Mouse (Mus musculus) forebrain, postnatal 0 days (tissue): ENCODE results near the gene Slc12a1. TPM values are rescaled to one million over a fixed set of nuclear protein-coding genes. Genes with fewer than 3 reads are reported as not detected.

ENCODE experiments used
- ATAC-seq: fragments of 200-750 bp; cut with Nextera tagmentation; 2 replicates; pipeline ENCODE4 v1.8.0; 2017; ENCODE audit warnings: mild to moderate bottlenecking, moderate library complexity
- DNase-seq: peaks from one replicate; pipeline ENCODE4 v3.0.0-alpha.2; 2015
- H3K27ac ChIP-seq: fragments of 300-500 bp; sonication (generic); 2 replicates; pipeline ENCODE4 v1.5.1; 2014; ENCODE audit warnings: low read depth, mild to moderate bottlenecking, antibody characterized with exemption, low read length, moderate library complexity, mixed read lengths
- H3K27me3 ChIP-seq: fragments of 300-500 bp; sonication (generic); 2 replicates; pipeline ENCODE4 v1.6.1; 2014; ENCODE audit warnings: mild to moderate bottlenecking, low read length, mixed read lengths; ENCODE audit not compliant: insufficient read depth
- H3K36me3 ChIP-seq: fragments of 300-500 bp; sonication (generic); 2 replicates; pipeline ENCODE4 v1.6.1; 2014; ENCODE audit warnings: mild to moderate bottlenecking, moderate library complexity; ENCODE audit not compliant: insufficient read depth
- H3K4me1 ChIP-seq: fragments of 300-500 bp; sonication (generic); 2 replicates; pipeline ENCODE4 v1.6.1; 2014; ENCODE audit warnings: antibody characterized with exemption; ENCODE audit not compliant: insufficient read depth
- H3K4me2 ChIP-seq: fragments of 300-500 bp; sonication (generic); 2 replicates; pipeline ENCODE4 v1.6.1; 2014; ENCODE audit warnings: low read depth, mild to moderate bottlenecking, moderate library complexity
- H3K4me3 ChIP-seq: fragments of 300-500 bp; sonication (generic); 2 replicates; pipeline ENCODE4 v1.5.1; 2014; ENCODE audit warnings: low read depth, low read length, mixed read lengths
- H3K9ac ChIP-seq: fragments of 300-500 bp; sonication (generic); 2 replicates; pipeline ENCODE4 v1.6.1; 2014; ENCODE audit warnings: mild to moderate bottlenecking
- H3K9me3 ChIP-seq: fragments of 300-500 bp; sonication (generic); 2 replicates; pipeline ENCODE4 v1.6.1; 2016; ENCODE audit warnings: low read length
- CTCF ChIP-seq: sonication (generic); IDR thresholded peaks from 2 replicates; pipeline ENCODE4 v1.5.1; 2016; ENCODE audit warnings: antibody characterized with exemption, control low read depth, low read depth
- WGBS: fragments of 180-500 bp; shearing (Covaris S2); extraction: QIAGEN DNeasy Blood & Tissue Kit; methylation state at CpG from one replicate; pipeline ENCODE4 v1.1.7; 2014; 5-methylcytosine and 5-hydroxymethylcytosine counted together
- polyA plus RNA-seq: library from polyadenylated mRNA; unstranded; fragments of >200 nt; fragmentation: Nextera tagmentation; extraction: Ambion mirVana; gene quantifications from 2 replicates; pipeline ENCODE4 v1.2.1, GENCODE M21; 2015
- total RNA-seq: library from RNA; depleted of rRNA; stranded (reverse); fragments of >200 nt; gene quantifications from 2 replicates; pipeline ENCODE4 v1.2.3, GENCODE M21; 2014

The Slc12a1 gene
- total and polyA plus RNA-seq, 2 experiments from 2014 or later, result 0.06 to 0.10 TPM

GRCm38 (mm10) chr2:125155504-125155903, 3.2 kb downstream of the Slc12a1 start:
- ATAC-seq (no peak), DNase-seq (no peak)
- Histone ChIP-seq H3K36me3 (no peaks in the 10 kb centered on the region), H3K9me3 (no peaks in the 10 kb centered on the region), H3K4me3 (no peak overlapping the region), H3K27me3 (no peaks in the 10 kb centered on the region), H3K4me2 (no peak overlapping the region), H3K4me1 (no peaks in the 10 kb centered on the region), H3K9ac (no peak overlapping the region), H3K27ac (no peak overlapping the region)
- TF ChIP-seq CTCF, result 0 out of 2 replicates have a peak, but pooled peaks have one; percentile 14
- 28% methylated on average over 2 of the region's 2 CpGs for WGBS

GRCm38 (mm10) chr2:125162012-125162470, 9.7 kb downstream of the Slc12a1 start:
- Histone ChIP-seq H3K4me2 (no peak overlapping the region), H3K9ac (no peak overlapping the region), H3K9me3 (no peaks in the 10 kb centered on the region), H3K27ac (no peak overlapping the region), H3K36me3 (no peaks in the 10 kb centered on the region), H3K4me1 (no peaks in the 10 kb centered on the region), H3K27me3 (no peaks in the 10 kb centered on the region), H3K4me3 (no peak overlapping the region)
- no peak for TF ChIP-seq CTCF
- no peak for DNase-seq
- ATAC-seq, result no peak
- WGBS, result 36% methylated on average over 4 of the region's 4 CpGs

GRCm38 (mm10) chr2:125178225-125178798, 26.0 kb downstream of the Slc12a1 start:
- 56% methylated on average over 7 of the region's 7 CpGs for WGBS
- no peaks in the 10 kb centered on the region for H3K36me3 ChIP-seq
- peak; percentile 86 for DNase-seq
- H3K4me1 ChIP-seq, result no peaks in the 10 kb centered on the region
- peak; percentile 91 for ATAC-seq
- no peak overlapping the region for H3K4me3 ChIP-seq
- no peaks in the 10 kb centered on the region for H3K9me3 ChIP-seq
- 0 out of 2 replicates have a peak overlapping the region, but pooled peaks have one; percentile 5 for H3K27ac ChIP-seq
- H3K27me3 ChIP-seq, result no peaks in the 10 kb centered on the region
- H3K4me2 ChIP-seq, result no peak overlapping the region
- TF ChIP-seq CTCF, result no peak
- H3K9ac ChIP-seq, result no peak overlapping the region

GRCm38 (mm10) chr2:125187904-125188303, 35.6 kb downstream of the Slc12a1 start:
- TF ChIP-seq CTCF, result no peak
- Histone ChIP-seq H3K9ac (no peak overlapping the region), H3K4me2 (no peak overlapping the region), H3K27ac (no peak overlapping the region), H3K36me3 (no peaks in the 10 kb centered on the region), H3K4me1 (no peaks in the 10 kb centered on the region), H3K9me3 (no peaks in the 10 kb centered on the region), H3K4me3 (no peak overlapping the region), H3K27me3 (no peaks in the 10 kb centered on the region)
- 66% methylated on average over 11 of the region's 11 CpGs for whole genome bisulfite sequencing
- DNase-seq (no peak), ATAC-seq (no peak)

- H3K9ac ChIP-seq, result no peak overlapping the region
- peak; percentile 86 for DNase-seq
- H3K4me2 ChIP-seq, result no peak overlapping the region
- peak; percentile 71; the same call in 1 of the 2 replicates for ATAC-seq
- no peaks in the 10 kb centered on the region for H3K27me3 ChIP-seq
- 2% methylated on average over 2 of the region's 2 CpGs for WGBS
- no peak overlapping the region for H3K27ac ChIP-seq
- no peaks in the 10 kb centered on the region for H3K36me3 ChIP-seq
- no peaks in the 10 kb centered on the region for H3K4me1 ChIP-seq
- no peak overlapping the region for H3K4me3 ChIP-seq
- no peaks in the 10 kb centered on the region for H3K9me3 ChIP-seq
- TF ChIP-seq CTCF, result peak; percentile 98
These were observed 36.9 kb downstream of the Slc12a1 start for GRCm38 (mm10) chr2:125189197-125189596.

GRCm38 (mm10) chr2:125192905-125193304, 40.6 kb downstream of the Slc12a1 start:
- Histone ChIP-seq H3K4me1 (no peaks in the 10 kb centered on the region), H3K27ac (no peak overlapping the region), H3K9ac (no peak overlapping the region), H3K4me2 (no peak overlapping the region), H3K27me3 (no peaks in the 10 kb centered on the region), H3K36me3 (no peaks in the 10 kb centered on the region), H3K9me3 (no peaks in the 10 kb centered on the region), H3K4me3 (no peak overlapping the region)
- DNase-seq (no peak), ATAC-seq (no peak)
- no peak for TF ChIP-seq CTCF

GRCm38 (mm10) chr2:125196771-125197170, 44.5 kb downstream of the Slc12a1 start:
- no peak overlapping the region for H3K4me3 ChIP-seq
- H3K36me3 ChIP-seq, result no peaks in the 10 kb centered on the region
- DNase-seq, result peak; percentile 15
- ATAC-seq, result peak; percentile 47; the same call in 1 of the 2 replicates
- no peak overlapping the region for H3K27ac ChIP-seq
- no peaks in the 10 kb centered on the region for H3K4me1 ChIP-seq
- H3K9me3 ChIP-seq, result no peaks in the 10 kb centered on the region
- TF ChIP-seq CTCF, result no peak
- no peaks in the 10 kb centered on the region for H3K27me3 ChIP-seq
- WGBS, result 18% methylated on average over 7 of the region's 7 CpGs
- no peak overlapping the region for H3K9ac ChIP-seq
- no peak overlapping the region for H3K4me2 ChIP-seq
